Mouse (Mus musculus): ENCODE results near the gene Sel1l3. TPM values are rescaled to one million over a fixed set of nuclear protein-coding genes. Genes with fewer than 3 reads are reported as not detected.

Gene Sel1l3
- polyA plus RNA-seq, 1 experiment from 2014 or later: 6.5 TPM

DNA sequence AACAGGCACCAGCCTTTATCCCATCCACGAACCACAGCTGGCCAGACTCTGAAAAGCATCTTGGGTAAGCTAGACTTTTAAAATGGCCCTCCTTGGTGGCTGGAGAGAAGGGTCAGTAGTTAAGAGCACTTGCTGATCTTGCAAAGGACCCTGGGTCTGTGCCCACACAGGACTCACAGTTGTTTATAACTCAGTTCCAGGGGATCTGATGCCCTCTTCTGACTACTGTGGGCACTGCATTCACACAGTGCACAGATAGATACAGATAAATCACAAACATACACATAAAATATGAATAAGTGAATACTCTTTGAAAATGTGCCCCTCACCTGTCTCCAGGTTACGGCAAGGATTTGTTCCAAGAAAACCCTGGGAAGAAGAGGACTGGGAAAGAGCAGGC lies 79.7 kb downstream of the Sel1l3 start:
- H3K4me3 ChIP-seq (ENCODE audit: low read depth, low read length): no peak overlapping the region
- no peak overlapping the region for H3K27ac ChIP-seq (ENCODE audit: low read depth, low read length)
- H3K36me3 ChIP-seq (ENCODE audit: control insufficient read depth, insufficient read depth, low read length): no peaks in the 10 kb centered on the region
- H3K9ac ChIP-seq (replicated peaks; ENCODE audit: low read depth, low read length): no peak overlapping the region
- H3K9me3 ChIP-seq (ENCODE audit: control insufficient read depth, low read length): no peaks in the 10 kb centered on the region
- no peak for ATAC-seq (ENCODE audit: low read depth)
- H3K27me3 ChIP-seq (ENCODE audit: control insufficient read depth, insufficient read depth, low read length): no peaks in the 10 kb centered on the region
- WGBS: 95% methylated on average over 2 of the region's 2 CpGs
- H3K4me1 ChIP-seq (ENCODE audit: control insufficient read depth, insufficient read depth, low read length): no peaks in the 10 kb centered on the region
- H3K4me2 ChIP-seq (ENCODE audit: low read depth, low read length): no peak overlapping the region

- no peak overlapping the region for H3K4me2 ChIP-seq (ENCODE audit: low read depth, low read length)
- H3K27ac ChIP-seq (ENCODE audit: low read depth, low read length): no peak overlapping the region
- no peaks in the 10 kb centered on the region for H3K36me3 ChIP-seq (ENCODE audit: control insufficient read depth, insufficient read depth, low read length)
- H3K27me3 ChIP-seq (ENCODE audit: control insufficient read depth, insufficient read depth, low read length): no peaks in the 10 kb centered on the region
- 69% methylated on average over 4 of the region's 4 CpGs for WGBS
- no peak overlapping the region for H3K9ac ChIP-seq (replicated peaks; ENCODE audit: low read depth, low read length)
- ATAC-seq (ENCODE audit: low read depth): no peak
- H3K4me3 ChIP-seq (ENCODE audit: low read depth, low read length): no peak overlapping the region
- no peaks in the 10 kb centered on the region for H3K9me3 ChIP-seq (ENCODE audit: control insufficient read depth, low read length)
- no peaks in the 10 kb centered on the region for H3K4me1 ChIP-seq (ENCODE audit: control insufficient read depth, insufficient read depth, low read length)
These were observed 89.0 kb downstream of the Sel1l3 start for GRCm38 (mm10) chr5:53124701-53125100.

- no peak overlapping the region for H3K9ac ChIP-seq (replicated peaks; ENCODE audit: low read depth, low read length)
- H3K27me3 ChIP-seq (ENCODE audit: control insufficient read depth, insufficient read depth, low read length): no peaks in the 10 kb centered on the region
- peak; percentile 84 for ATAC-seq (ENCODE audit: low read depth)
- no peak overlapping the region for H3K4me2 ChIP-seq (ENCODE audit: low read depth, low read length)
- 20% methylated on average over 10 of the region's 10 CpGs for WGBS
- no peak overlapping the region for H3K4me3 ChIP-seq (ENCODE audit: low read depth, low read length)
- no peaks in the 10 kb centered on the region for H3K4me1 ChIP-seq (ENCODE audit: control insufficient read depth, insufficient read depth, low read length)
- H3K27ac ChIP-seq (ENCODE audit: low read depth, low read length): no peak overlapping the region
- no peaks in the 10 kb centered on the region for H3K9me3 ChIP-seq (ENCODE audit: control insufficient read depth, low read length)
- H3K36me3 ChIP-seq (ENCODE audit: control insufficient read depth, insufficient read depth, low read length): no peaks in the 10 kb centered on the region
These were observed 90.0 kb downstream of the Sel1l3 start for GRCm38 (mm10) chr5:53123525-53124286.

DNA sequence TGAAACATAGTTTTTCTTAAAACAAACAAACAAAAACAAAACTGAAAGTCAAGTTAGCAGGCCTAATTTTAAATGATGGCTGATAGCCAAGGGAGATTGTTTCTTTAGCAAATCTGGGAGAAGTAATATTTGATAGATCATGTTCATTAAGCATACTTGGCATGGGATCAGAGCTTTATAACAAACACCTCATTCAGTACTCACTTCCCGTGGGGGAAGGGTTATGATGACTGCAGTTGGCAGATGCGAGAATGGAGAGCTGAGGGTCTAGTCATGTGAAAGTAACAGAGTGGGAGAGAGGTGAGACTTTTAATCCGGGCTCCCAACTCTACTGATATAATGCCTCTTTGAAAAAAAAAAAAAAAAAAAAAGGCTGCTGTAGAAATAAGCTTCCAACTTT lies 94.0 kb downstream of the Sel1l3 start:
- Histone ChIP-seq H3K9me3 (ENCODE audit: control insufficient read depth, low read length) (no peaks in the 10 kb centered on the region), H3K4me2 (ENCODE audit: low read depth, low read length) (no peak overlapping the region), H3K36me3 (ENCODE audit: control insufficient read depth, insufficient read depth, low read length) (no peaks in the 10 kb centered on the region), H3K27ac (ENCODE audit: low read depth, low read length) (no peak overlapping the region), H3K4me1 (ENCODE audit: control insufficient read depth, insufficient read depth, low read length) (0 out of 2 replicates have a peak, but pooled peaks cover 3% of the 10 kb centered on the region), H3K27me3 (ENCODE audit: control insufficient read depth, insufficient read depth, low read length) (no peaks in the 10 kb centered on the region), H3K9ac (replicated peaks; ENCODE audit: low read depth, low read length) (no peak overlapping the region), H3K4me3 (ENCODE audit: low read depth, low read length) (no peak overlapping the region)
- no peak for ATAC-seq (ENCODE audit: low read depth)
- WGBS: 66% methylated on average over 3 of the region's 3 CpGs

DNA sequence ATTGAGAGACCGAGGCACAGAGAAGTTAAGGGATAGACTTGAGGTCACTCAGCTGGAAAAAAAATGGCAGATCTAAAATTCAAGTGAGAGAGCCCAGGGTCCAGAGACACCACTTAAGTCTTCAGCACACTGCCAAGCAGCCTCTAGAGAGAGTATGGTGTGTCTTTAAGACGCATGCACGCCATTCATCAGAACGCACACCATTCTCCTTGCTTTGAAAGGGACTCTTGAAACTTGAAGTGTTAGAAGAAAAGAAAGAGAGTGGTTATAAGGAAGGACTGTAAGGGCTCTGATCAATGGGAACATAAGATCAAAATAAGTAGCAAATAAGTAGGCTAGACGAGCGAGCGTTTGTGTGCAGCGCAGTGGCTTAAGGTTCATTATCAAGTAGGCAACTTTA lies 95.5 kb downstream of the Sel1l3 start:
- Histone ChIP-seq H3K27me3 (ENCODE audit: control insufficient read depth, insufficient read depth, low read length) (no peaks in the 10 kb centered on the region), H3K9me3 (ENCODE audit: control insufficient read depth, low read length) (no peaks in the 10 kb centered on the region), H3K36me3 (ENCODE audit: control insufficient read depth, insufficient read depth, low read length) (no peaks in the 10 kb centered on the region), H3K4me2 (ENCODE audit: low read depth, low read length) (no peak overlapping the region), H3K27ac (ENCODE audit: low read depth, low read length) (no peak overlapping the region), H3K4me3 (ENCODE audit: low read depth, low read length) (no peak overlapping the region), H3K4me1 (ENCODE audit: control insufficient read depth, insufficient read depth, low read length) (0 out of 2 replicates have a peak, but pooled peaks cover 3% of the 10 kb centered on the region), H3K9ac (replicated peaks; ENCODE audit: low read depth, low read length) (no peak overlapping the region)
- WGBS: 84% methylated on average over 8 of the region's 8 CpGs
- no peak for ATAC-seq (ENCODE audit: low read depth)

- ATAC-seq (ENCODE audit: low read depth): peak; percentile 65; the same call in 1 of the 2 replicates
- Histone ChIP-seq H3K27me3 (ENCODE audit: control insufficient read depth, insufficient read depth, low read length) (no peaks in the 10 kb centered on the region), H3K36me3 (ENCODE audit: control insufficient read depth, insufficient read depth, low read length) (no peaks in the 10 kb centered on the region), H3K9me3 (ENCODE audit: control insufficient read depth, low read length) (no peaks in the 10 kb centered on the region), H3K4me1 (ENCODE audit: control insufficient read depth, insufficient read depth, low read length) (0 out of 2 replicates have a peak, but pooled peaks cover 3% of the 10 kb centered on the region), H3K9ac (replicated peaks; ENCODE audit: low read depth, low read length) (no peak overlapping the region), H3K4me3 (ENCODE audit: low read depth, low read length) (no peak overlapping the region), H3K4me2 (ENCODE audit: low read depth, low read length) (no peak overlapping the region), H3K27ac (ENCODE audit: low read depth, low read length) (0 out of 2 replicates have a peak overlapping the region, but pooled peaks have one; percentile 34)
- WGBS: 36% methylated on average over 12 of the region's 12 CpGs
These were observed 99.0 kb downstream of the Sel1l3 start for GRCm38 (mm10) chr5:53114616-53115267.

DNA sequence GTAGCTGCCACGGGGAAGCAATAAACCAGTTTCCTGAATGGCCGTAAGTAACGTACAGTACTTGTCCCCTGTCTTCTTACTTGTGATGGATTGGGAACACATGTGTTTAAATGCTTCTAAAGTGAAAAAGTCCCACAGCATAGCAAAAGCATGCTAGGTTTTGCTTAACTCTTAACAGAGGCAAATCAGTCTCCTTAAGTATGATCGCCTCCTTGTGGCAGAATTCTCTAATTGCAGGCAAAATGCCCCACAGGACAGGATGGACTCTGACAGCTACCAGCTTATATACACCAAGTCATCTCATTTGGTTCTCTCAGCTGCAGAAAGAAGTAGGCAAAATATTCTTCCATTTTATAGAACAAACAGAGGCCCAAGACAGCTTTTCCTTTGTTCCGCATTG lies 100.8 kb downstream of the Sel1l3 start:
- no peak overlapping the region for H3K27ac ChIP-seq (ENCODE audit: low read depth, low read length)
- WGBS: 92% methylated on average over 5 of the region's 5 CpGs
- H3K4me1 ChIP-seq (ENCODE audit: control insufficient read depth, insufficient read depth, low read length): 0 out of 2 replicates have a peak, but pooled peaks cover 3% of the 10 kb centered on the region
- no peak overlapping the region for H3K4me3 ChIP-seq (ENCODE audit: low read depth, low read length)
- no peak overlapping the region for H3K9ac ChIP-seq (replicated peaks; ENCODE audit: low read depth, low read length)
- no peaks in the 10 kb centered on the region for H3K9me3 ChIP-seq (ENCODE audit: control insufficient read depth, low read length)
- no peaks in the 10 kb centered on the region for H3K27me3 ChIP-seq (ENCODE audit: control insufficient read depth, insufficient read depth, low read length)
- H3K36me3 ChIP-seq (ENCODE audit: control insufficient read depth, insufficient read depth, low read length): no peaks in the 10 kb centered on the region
- no peak overlapping the region for H3K4me2 ChIP-seq (ENCODE audit: low read depth, low read length)
- ATAC-seq (ENCODE audit: low read depth): no peak

DNA sequence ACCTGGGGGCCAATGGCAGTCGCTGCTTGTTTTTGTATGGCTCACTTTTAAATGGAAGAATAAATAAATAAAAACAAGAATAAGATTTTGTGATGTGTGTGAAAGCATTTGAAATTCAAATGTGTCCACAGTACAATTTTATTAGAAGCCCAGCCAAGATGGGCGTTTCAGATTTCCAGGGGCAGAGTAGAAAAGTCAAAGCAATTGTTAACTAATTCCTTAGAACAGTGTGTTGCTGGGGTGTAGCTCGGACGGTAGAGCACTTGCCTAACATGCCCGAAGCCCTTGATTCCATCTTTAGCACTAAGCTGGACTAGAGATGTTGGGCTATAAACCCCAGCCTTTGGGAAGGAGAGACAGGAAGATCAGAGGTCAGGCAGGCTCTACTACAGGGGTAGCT lies 102.7 kb downstream of the Sel1l3 start:
- H3K9ac ChIP-seq (replicated peaks; ENCODE audit: low read depth, low read length): no peak overlapping the region
- no peak overlapping the region for H3K27ac ChIP-seq (ENCODE audit: low read depth, low read length)
- WGBS: 59% methylated on average over 5 of the region's 5 CpGs
- no peaks in the 10 kb centered on the region for H3K27me3 ChIP-seq (ENCODE audit: control insufficient read depth, insufficient read depth, low read length)
- ATAC-seq (ENCODE audit: low read depth): no peak
- 0 out of 2 replicates have a peak, but pooled peaks cover 3% of the 10 kb centered on the region for H3K4me1 ChIP-seq (ENCODE audit: control insufficient read depth, insufficient read depth, low read length)
- no peaks in the 10 kb centered on the region for H3K36me3 ChIP-seq (ENCODE audit: control insufficient read depth, insufficient read depth, low read length)
- no peaks in the 10 kb centered on the region for H3K9me3 ChIP-seq (ENCODE audit: control insufficient read depth, low read length)
- H3K4me3 ChIP-seq (ENCODE audit: low read depth, low read length): no peak overlapping the region
- no peak overlapping the region for H3K4me2 ChIP-seq (ENCODE audit: low read depth, low read length)

DNA sequence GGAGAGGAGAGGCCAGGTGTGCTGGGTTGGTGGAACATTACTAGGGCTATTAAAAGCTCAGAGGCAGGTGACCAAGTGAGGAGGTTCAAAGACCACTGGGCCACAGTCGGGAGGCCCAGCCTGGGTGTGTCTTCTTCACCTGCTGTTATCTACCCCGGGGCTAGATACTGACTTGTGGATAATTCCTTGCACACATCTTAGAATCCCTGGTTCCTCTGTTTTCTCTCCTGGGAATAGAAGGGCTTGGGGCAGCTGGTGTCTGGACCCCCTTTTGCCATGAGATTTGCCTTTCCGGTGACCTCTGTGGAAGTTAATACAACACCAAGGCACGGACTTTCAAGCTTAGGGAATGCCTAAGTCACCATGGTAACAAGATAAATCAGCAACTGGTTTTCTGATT lies 103.5 kb downstream of the Sel1l3 start:
- H3K9ac ChIP-seq (replicated peaks; ENCODE audit: low read depth, low read length): no peak overlapping the region
- no peaks in the 10 kb centered on the region for H3K9me3 ChIP-seq (ENCODE audit: control insufficient read depth, low read length)
- WGBS: 63% methylated on average over 4 of the region's 4 CpGs
- no peaks in the 10 kb centered on the region for H3K27me3 ChIP-seq (ENCODE audit: control insufficient read depth, insufficient read depth, low read length)
- H3K27ac ChIP-seq (ENCODE audit: low read depth, low read length): no peak overlapping the region
- no peak overlapping the region for H3K4me3 ChIP-seq (ENCODE audit: low read depth, low read length)
- H3K4me1 ChIP-seq (ENCODE audit: control insufficient read depth, insufficient read depth, low read length): 0 out of 2 replicates have a peak, but pooled peaks cover 3% of the 10 kb centered on the region
- ATAC-seq (ENCODE audit: low read depth): no peak
- H3K4me2 ChIP-seq (ENCODE audit: low read depth, low read length): no peak overlapping the region
- no peaks in the 10 kb centered on the region for H3K36me3 ChIP-seq (ENCODE audit: control insufficient read depth, insufficient read depth, low read length)
